Mouse (Mus musculus) midbrain, postnatal 0 days (tissue): Measurements from ENCODE around the gene Efna4. TPM values are rescaled to one million over a fixed set of nuclear protein-coding genes. Genes with fewer than 3 reads are reported as not detected.

Experiments
- ATAC-seq: fragments of 200-750 bp; cut with Nextera tagmentation; 2 replicates; pipeline ENCODE4 v1.8.0; 2017; ENCODE audit warnings: moderate number of reproducible peaks, mild to moderate bottlenecking, moderate TSS enrichment, moderate library complexity; ENCODE audit not compliant: low FRiP score
- DNase-seq: peaks from one replicate; pipeline ENCODE4 v3.0.0-alpha.2; 2015; ENCODE audit warnings: low spot score
- H3K27ac ChIP-seq: fragments of 300-500 bp; sonication (generic); 2 replicates; pipeline ENCODE4 v1.5.1; 2014; ENCODE audit warnings: low read depth, mild to moderate bottlenecking, low read length, mixed read lengths
- H3K27me3 ChIP-seq: fragments of 300-500 bp; sonication (generic); 2 replicates; pipeline ENCODE4 v1.6.1; 2014; ENCODE audit warnings: low read length, control low read depth, mixed read lengths; ENCODE audit not compliant: insufficient read depth
- H3K36me3 ChIP-seq: fragments of 300-500 bp; sonication (generic); 2 replicates; pipeline ENCODE4 v1.6.1; 2014; ENCODE audit warnings: low read length, control low read depth, mixed read lengths; ENCODE audit not compliant: insufficient read depth
- H3K4me1 ChIP-seq: fragments of 300-500 bp; sonication (generic); 2 replicates; pipeline ENCODE4 v1.6.1; 2014; ENCODE audit warnings: mild to moderate bottlenecking, control low read depth, antibody characterized with exemption, low read length, mixed read lengths; ENCODE audit not compliant: insufficient read depth
- H3K4me2 ChIP-seq: fragments of 300-500 bp; sonication (generic); 2 replicates; pipeline ENCODE4 v1.6.1; 2014; ENCODE audit warnings: low read depth, mild to moderate bottlenecking, low read length, mixed read lengths; ENCODE audit not compliant: poor library complexity, severe bottlenecking
- H3K4me3 ChIP-seq: fragments of 300-500 bp; sonication (generic); 2 replicates; pipeline ENCODE4 v1.5.1; 2014; ENCODE audit warnings: low read depth, mild to moderate bottlenecking, low read length, moderate library complexity
- H3K9ac ChIP-seq: fragments of 300-500 bp; sonication (generic); replicated peaks from 2 replicates; pipeline ENCODE4 v1.6.1; 2014; ENCODE audit warnings: mild to moderate bottlenecking, low read length, moderate library complexity, mixed read lengths; ENCODE audit not compliant: poor library complexity, severe bottlenecking
- H3K9me3 ChIP-seq: fragments of 300-500 bp; sonication (generic); 2 replicates; pipeline ENCODE4 v1.6.1; 2016; ENCODE audit warnings: low read length, control low read depth
- CTCF ChIP-seq: IDR thresholded peaks from 2 replicates; pipeline ENCODE4 v1.5.1; 2016; ENCODE audit warnings: antibody characterized with exemption, mild to moderate bottlenecking
- WGBS: fragments of 180-500 bp; shearing (Covaris S2); extraction: QIAGEN DNeasy Blood & Tissue Kit; methylation state at CpG from one replicate; pipeline ENCODE4 v1.1.7; 2014; 5-methylcytosine and 5-hydroxymethylcytosine counted together
- polyA plus RNA-seq: library from polyadenylated mRNA; unstranded; fragments of >200 nt; fragmentation: Nextera tagmentation; extraction: Ambion mirVana; gene quantifications from 2 replicates; pipeline ENCODE4 v1.2.1, GENCODE M21; 2015
- total RNA-seq: library from RNA; depleted of rRNA; stranded (reverse); fragments of >200 nt; gene quantifications from 2 replicates; pipeline ENCODE4 v1.2.3, GENCODE M21; 2014

Efna4 gene
- total and polyA plus RNA-seq, 2 experiments from 2014 or later, result 3.5 to 7.9 TPM

DNA sequence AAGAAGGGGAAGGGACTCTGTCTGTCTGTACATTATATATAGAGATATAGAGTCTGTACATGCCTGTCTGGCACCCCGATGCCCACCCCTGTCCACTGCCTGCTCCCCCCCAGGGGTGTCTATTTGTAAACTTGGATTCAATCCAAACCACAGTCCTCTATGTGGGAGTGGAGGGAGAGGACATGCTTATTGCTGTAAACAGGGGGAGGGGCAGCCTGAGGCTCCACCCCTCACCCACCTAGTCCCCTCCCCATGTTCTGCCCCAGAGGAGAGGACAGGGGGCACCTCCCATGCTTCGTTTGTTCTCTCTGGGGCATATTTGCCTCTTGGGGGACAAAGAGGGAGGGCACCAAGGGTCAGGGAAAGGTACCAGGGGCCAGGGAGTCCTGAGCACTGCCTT is 23.0 kb downstream of the Efna4 start:
- WGBS, result 34% methylated on average over 2 of the region's 2 CpGs
- DNase-seq (no peak), ATAC-seq (no peak)

DNA sequence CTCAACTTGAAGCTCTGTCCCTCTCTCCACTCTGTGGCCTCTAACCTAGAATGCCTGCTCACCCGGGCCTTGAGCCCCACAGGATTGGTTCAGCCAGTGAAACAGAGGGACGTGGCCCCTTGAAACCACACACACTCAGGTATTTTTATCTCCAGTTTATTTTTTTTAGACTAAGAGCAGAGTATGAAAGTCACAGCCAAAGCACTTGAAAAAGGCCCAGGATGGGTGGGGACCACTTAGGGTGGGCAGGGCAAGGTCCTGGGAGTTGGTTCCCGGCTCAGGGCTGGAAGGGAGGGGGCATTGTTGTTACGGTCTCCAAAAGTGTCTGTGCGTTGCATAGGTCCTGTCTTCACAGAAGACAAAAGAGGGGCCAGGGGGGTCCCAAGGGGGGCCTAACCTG is 23.5 kb downstream of the Efna4 start:
- no peak overlapping the region for H3K4me3 ChIP-seq
- no peak for DNase-seq
- 73% methylated on average over 5 of the region's 5 CpGs for WGBS

More for the DNA sequence above, 23.0 kb downstream of the Efna4 start:
- Histone ChIP-seq H3K9ac (no peak overlapping the region), H3K27me3 (no peaks in the 10 kb centered on the region), H3K4me3 (no peak overlapping the region), H3K27ac (no peak overlapping the region), H3K4me1 (no peaks in the 10 kb centered on the region), H3K4me2 (peak overlapping the region; percentile 40; the same call in 1 of the 2 replicates), H3K36me3 (peaks cover 16% of the 10 kb centered on the region), H3K9me3 (no peaks in the 10 kb centered on the region)
- TF ChIP-seq CTCF, result no peak

DNA sequence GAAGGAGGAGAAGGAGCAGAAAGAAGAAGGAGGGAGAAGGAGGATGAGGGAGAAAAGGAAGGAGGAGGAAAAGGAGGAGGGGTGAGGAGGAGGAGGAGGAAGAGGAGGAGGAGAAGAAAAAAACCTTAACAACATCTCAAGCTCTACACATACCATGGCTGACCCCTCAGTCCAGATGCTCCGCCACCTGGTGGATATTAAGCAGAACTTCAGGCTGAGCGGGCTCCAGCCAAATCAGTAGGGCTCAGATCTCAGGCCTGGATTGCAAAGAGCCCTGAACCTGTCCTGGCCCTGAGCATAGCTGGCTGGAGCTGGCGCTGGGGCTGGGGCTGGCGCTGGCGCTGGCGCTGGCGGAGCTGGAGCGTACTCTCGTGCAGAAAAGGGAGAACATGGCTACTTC is 29.7 kb downstream of the Efna4 start:
- H3K4me3 ChIP-seq, result no peak overlapping the region

More for the DNA sequence above, 23.5 kb downstream of the Efna4 start:
- ATAC-seq, result no peak
- H3K9me3 ChIP-seq, result no peaks in the 10 kb centered on the region
- TF ChIP-seq CTCF, result no peak
- H3K9ac ChIP-seq, result no peak overlapping the region
- no peaks in the 10 kb centered on the region for H3K27me3 ChIP-seq
- H3K4me2 ChIP-seq, result no peak overlapping the region
- peaks cover 16% of the 10 kb centered on the region for H3K36me3 ChIP-seq
- no peaks in the 10 kb centered on the region for H3K4me1 ChIP-seq
- no peak overlapping the region for H3K27ac ChIP-seq

DNA sequence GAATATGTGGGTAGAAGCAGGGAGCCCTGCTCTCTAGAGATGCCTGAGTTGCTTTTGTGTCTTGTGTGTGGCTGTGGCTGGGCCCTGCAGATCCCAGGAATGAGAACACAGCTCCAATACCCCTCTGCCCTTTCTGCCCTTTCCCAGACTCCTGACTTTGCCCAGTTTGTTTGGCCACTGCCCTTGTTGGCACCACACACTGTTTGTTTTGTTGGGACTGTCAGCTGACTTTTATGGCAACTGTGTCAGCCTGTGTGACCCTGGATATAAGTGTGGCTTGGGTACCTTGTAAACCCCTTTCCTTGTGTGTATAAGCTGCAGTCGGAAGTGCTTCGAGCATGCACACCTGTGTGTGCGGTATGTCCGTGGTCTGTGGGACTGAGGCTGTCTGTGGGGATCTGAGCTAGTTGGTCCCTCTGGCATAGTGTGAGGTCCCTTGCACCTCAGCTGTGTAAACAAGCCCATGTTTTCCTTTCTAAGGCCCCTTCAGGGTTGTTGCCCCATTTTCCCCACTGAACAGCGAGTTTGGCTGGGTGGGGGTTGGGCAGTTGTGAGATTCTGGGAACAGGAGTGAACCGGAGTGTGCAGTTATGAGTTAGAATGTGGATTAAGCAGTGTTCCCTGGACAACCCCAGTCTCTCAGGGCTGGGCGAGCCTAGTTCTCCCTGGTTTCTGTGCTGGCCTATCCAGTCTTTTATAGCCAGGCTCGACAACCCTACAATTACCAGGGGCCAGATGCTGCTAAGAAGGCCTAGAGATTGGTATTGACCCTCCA is 32.1 kb downstream of the Efna4 start:
- no peak for TF ChIP-seq CTCF
- Histone ChIP-seq H3K9me3 (no peaks in the 10 kb centered on the region), H3K27me3 (no peaks in the 10 kb centered on the region), H3K36me3 (no peaks in the 10 kb centered on the region), H3K4me1 (no peaks in the 10 kb centered on the region), H3K4me3 (no peak overlapping the region), H3K9ac (no peak overlapping the region), H3K27ac (no peak overlapping the region), H3K4me2 (no peak overlapping the region)
- no peak for ATAC-seq
- no peak for DNase-seq
- WGBS, result 81% methylated on average over 8 of the region's 8 CpGs

More for the DNA sequence above, 29.7 kb downstream of the Efna4 start:
- H3K9ac ChIP-seq, result no peak overlapping the region
- no peaks in the 10 kb centered on the region for H3K9me3 ChIP-seq
- 3% methylated on average over 9 of the region's 9 CpGs for WGBS
- no peaks in the 10 kb centered on the region for H3K4me1 ChIP-seq
- DNase-seq (peak; percentile 83), ATAC-seq (peak; percentile 69)
- no peak overlapping the region for H3K27ac ChIP-seq
- TF ChIP-seq CTCF, result peak; percentile 92
- H3K4me2 ChIP-seq, result no peak overlapping the region
- H3K36me3 ChIP-seq, result peaks cover 2% of the 10 kb centered on the region; the same call in 1 of the 2 replicates
- no peaks in the 10 kb centered on the region for H3K27me3 ChIP-seq

DNA sequence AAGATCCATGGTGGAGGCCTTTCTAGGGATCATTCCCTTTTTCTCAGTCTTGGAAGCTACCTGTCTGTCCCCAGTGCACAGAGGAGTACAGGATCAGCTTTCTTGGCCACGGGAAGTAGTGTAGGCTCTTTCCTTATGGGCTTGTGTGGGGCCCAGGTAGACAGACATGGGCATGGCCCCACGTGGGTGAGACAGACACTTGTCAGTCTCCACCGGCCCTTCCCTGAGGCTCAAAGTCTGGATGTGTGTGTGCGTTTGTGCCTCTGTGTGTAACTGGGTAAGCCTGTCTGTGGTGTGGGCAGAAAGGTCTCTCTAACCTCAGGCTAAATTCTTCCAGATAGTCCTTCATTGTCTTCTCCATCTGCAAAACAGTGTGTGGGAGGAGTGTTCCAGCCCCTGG is 32.7 kb downstream of the Efna4 start:
- no peak for TF ChIP-seq CTCF
- no peak overlapping the region for H3K27ac ChIP-seq
- H3K4me3 ChIP-seq, result no peak overlapping the region
- H3K9ac ChIP-seq, result no peak overlapping the region
- H3K4me1 ChIP-seq, result no peaks in the 10 kb centered on the region
- no peaks in the 10 kb centered on the region for H3K36me3 ChIP-seq
- no peak for ATAC-seq
- no peak for DNase-seq
- no peaks in the 10 kb centered on the region for H3K27me3 ChIP-seq
- WGBS, result 73% methylated on average over 4 of the region's 4 CpGs
- H3K9me3 ChIP-seq, result no peaks in the 10 kb centered on the region
- no peak overlapping the region for H3K4me2 ChIP-seq

DNA sequence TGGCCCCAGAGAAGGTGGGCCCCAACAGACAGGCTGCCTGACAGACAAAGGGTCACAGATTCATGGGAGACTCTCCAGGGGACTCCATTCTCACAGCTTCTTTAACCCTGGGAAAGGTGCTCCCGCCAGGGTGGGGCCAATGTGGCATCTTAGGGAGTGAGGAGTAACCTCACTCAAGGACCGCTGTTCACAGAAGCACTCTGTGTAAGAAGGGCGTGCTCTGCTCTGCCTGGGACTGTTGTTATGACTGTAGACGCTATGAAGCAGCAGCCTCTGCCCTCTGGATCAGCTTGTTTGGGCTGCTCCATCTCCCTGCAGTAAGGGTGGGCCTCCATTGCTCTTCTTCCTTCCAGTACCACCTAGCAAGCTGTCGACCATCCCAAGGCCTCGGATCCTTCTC is 33.4 kb downstream of the Efna4 start:
- H3K4me3 ChIP-seq, result no peak overlapping the region
- H3K4me2 ChIP-seq, result no peak overlapping the region
- no peak overlapping the region for H3K27ac ChIP-seq
- no peak overlapping the region for H3K9ac ChIP-seq
- no peaks in the 10 kb centered on the region for H3K27me3 ChIP-seq
- no peaks in the 10 kb centered on the region for H3K4me1 ChIP-seq
- no peak for ATAC-seq
- H3K9me3 ChIP-seq, result no peaks in the 10 kb centered on the region
- H3K36me3 ChIP-seq, result no peaks in the 10 kb centered on the region
- no peak for DNase-seq
- WGBS, result 59% methylated on average over 6 of the region's 6 CpGs
- no peak for TF ChIP-seq CTCF
